Mouse (Mus musculus): Measurements from ENCODE around the gene Cfap126. TPM values are rescaled to one million over a fixed set of nuclear protein-coding genes. Genes with fewer than 3 reads are reported as not detected.
"Not testable (repeated sequence)": the region's sequence is repeated elsewhere in the genome, so short reads cannot be mapped to it uniquely, and the experiment has no call there.

The Cfap126 gene
- polyA plus RNA-seq, 1 experiment from 2014 or later: 1.5 TPM

- Histone ChIP-seq H3K4me2 (ENCODE audit: low read depth, low read length) (peak overlapping the region; percentile 60), H3K9me3 (ENCODE audit: low read length) (no peaks in the 10 kb centered on the region), H3K27ac (ENCODE audit: low read depth) (no peak overlapping the region), H3K4me1 (ENCODE audit: insufficient read depth) (peaks cover 15% of the 10 kb centered on the region), H3K27me3 (ENCODE audit: insufficient read depth, low read length) (peaks cover 22% of the 10 kb centered on the region), H3K36me3 (replicated peaks; ENCODE audit: insufficient read depth, low read length) (no peaks in the 10 kb centered on the region), H3K9ac (replicated peaks) (no peak overlapping the region), H3K4me3 (ENCODE audit: low read depth, low read length) (peak overlapping the region; percentile 34)
- no peak for TF ChIP-seq EP300 (IDR thresholded peaks at IDR 0.05; ENCODE audit: low read depth)
- no peak for TF ChIP-seq CTCF (IDR thresholded peaks at IDR 0.05; ENCODE audit: low read depth)
- ATAC-seq (no peak), DNase-seq (no peak)
- WGBS (ENCODE audit: insufficient replicate concordance): under 1% methylated on average over 26 of the region's 26 CpGs
Observed at GRCm38 (mm10) chr1:171085718-171086117, 28.0 kb upstream of the Cfap126 start.

DNA sequence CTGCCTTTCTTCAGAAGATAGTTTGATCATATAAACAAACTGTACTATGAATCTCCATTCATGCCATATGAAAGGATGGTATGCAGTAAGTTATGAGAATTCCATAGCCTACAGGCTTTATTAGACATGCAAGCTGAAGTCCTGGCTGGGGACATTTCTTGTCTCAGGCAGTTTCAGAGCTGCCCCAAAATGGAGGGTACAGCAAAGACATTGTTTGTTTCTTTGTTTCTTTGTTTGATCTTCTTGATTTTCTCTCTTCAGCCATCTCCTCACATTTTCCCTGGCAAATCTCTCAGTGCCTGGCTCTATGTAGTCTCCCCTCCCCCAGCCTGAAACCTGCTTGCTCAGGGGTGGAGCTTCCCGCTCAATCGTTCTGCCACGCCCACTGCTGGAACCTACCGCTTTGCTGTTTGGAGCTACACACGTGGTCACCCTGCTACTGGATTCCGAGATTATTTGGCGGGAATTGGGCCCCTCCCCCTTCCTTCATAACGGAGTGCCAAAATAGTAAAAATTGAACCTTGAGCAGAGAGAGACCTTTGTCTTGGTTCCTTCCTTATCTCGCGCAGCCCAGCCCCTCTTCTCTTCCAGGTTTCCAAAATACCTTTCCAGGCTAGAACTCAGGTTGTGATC is 25.4 kb upstream of the Cfap126 start:
- not testable (repeated sequence) for H3K4me3 ChIP-seq (ENCODE audit: low read depth, low read length); H3K27ac ChIP-seq (ENCODE audit: low read depth); H3K9ac ChIP-seq (replicated peaks); H3K9me3 ChIP-seq (ENCODE audit: low read length); H3K36me3 ChIP-seq (replicated peaks; ENCODE audit: insufficient read depth, low read length); ATAC-seq
- Histone ChIP-seq H3K4me1 (ENCODE audit: insufficient read depth) (peaks cover 15% of the 10 kb centered on the region), H3K27me3 (ENCODE audit: insufficient read depth, low read length) (peaks cover 20% of the 10 kb centered on the region), H3K4me2 (ENCODE audit: low read depth, low read length) (0 out of 2 replicates have a peak overlapping the region, but pooled peaks have one; percentile 26)
- peak; percentile 29 for DNase-seq
- WGBS (ENCODE audit: insufficient replicate concordance): 4% methylated on average over 10 of the region's 10 CpGs

GRCm38 (mm10) chr1:171089891-171090290 is 23.8 kb upstream of the Cfap126 start:
- Histone ChIP-seq H3K4me3 (ENCODE audit: low read depth, low read length) (no peak overlapping the region), H3K36me3 (replicated peaks; ENCODE audit: insufficient read depth, low read length) (no peaks in the 10 kb centered on the region), H3K27me3 (ENCODE audit: insufficient read depth, low read length) (peaks cover 20% of the 10 kb centered on the region), H3K27ac (ENCODE audit: low read depth) (no peak overlapping the region), H3K4me1 (ENCODE audit: insufficient read depth) (peaks cover 15% of the 10 kb centered on the region), H3K9me3 (ENCODE audit: low read length) (no peaks in the 10 kb centered on the region), H3K9ac (replicated peaks) (no peak overlapping the region), H3K4me2 (ENCODE audit: low read depth, low read length) (no peak overlapping the region)
- no peak for DNase-seq
- TF ChIP-seq CTCF (IDR thresholded peaks at IDR 0.05; ENCODE audit: low read depth) (no peak), EP300 (IDR thresholded peaks at IDR 0.05; ENCODE audit: low read depth) (no peak)
- 96% methylated on average over 1 of the region's 1 CpGs for WGBS (ENCODE audit: insufficient replicate concordance)
- ATAC-seq: no peak

DNA sequence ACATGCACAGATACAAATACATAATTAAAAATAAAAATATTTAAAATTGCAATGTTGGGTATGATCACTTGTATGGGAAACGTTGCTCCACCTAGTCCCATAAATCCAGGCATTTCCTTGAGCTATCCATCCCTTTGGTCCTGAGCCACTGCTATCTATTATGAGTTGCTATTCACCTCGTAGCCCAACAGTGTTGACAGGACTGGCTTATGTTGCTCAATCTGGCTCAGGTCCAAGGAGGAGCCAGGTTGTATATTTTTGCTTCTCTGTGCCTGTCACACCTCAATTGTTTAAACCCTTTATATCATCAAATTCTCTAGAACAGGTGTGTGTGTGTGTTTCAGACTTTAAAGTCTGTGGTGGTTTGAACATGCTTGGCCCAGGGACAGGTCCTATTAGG is 23.0 kb upstream of the Cfap126 start:
- Histone ChIP-seq H3K9ac (replicated peaks) (no peak overlapping the region), H3K27ac (ENCODE audit: low read depth) (no peak overlapping the region), H3K4me1 (ENCODE audit: insufficient read depth) (peaks cover 13% of the 10 kb centered on the region), H3K9me3 (ENCODE audit: low read length) (no peaks in the 10 kb centered on the region), H3K4me2 (ENCODE audit: low read depth, low read length) (no peak overlapping the region), H3K27me3 (ENCODE audit: insufficient read depth, low read length) (peaks cover 16% of the 10 kb centered on the region), H3K36me3 (replicated peaks; ENCODE audit: insufficient read depth, low read length) (no peaks in the 10 kb centered on the region), H3K4me3 (ENCODE audit: low read depth, low read length) (no peak overlapping the region)
- ATAC-seq (peak; percentile 66; the same call in 1 of the 2 replicates), DNase-seq (peak; percentile 53)
- WGBS (ENCODE audit: insufficient replicate concordance): 41% methylated on average over 2 of the region's 2 CpGs
- TF ChIP-seq CTCF (IDR thresholded peaks at IDR 0.05; ENCODE audit: low read depth) (no peak), EP300 (IDR thresholded peaks at IDR 0.05; ENCODE audit: low read depth) (no peak)

DNA sequence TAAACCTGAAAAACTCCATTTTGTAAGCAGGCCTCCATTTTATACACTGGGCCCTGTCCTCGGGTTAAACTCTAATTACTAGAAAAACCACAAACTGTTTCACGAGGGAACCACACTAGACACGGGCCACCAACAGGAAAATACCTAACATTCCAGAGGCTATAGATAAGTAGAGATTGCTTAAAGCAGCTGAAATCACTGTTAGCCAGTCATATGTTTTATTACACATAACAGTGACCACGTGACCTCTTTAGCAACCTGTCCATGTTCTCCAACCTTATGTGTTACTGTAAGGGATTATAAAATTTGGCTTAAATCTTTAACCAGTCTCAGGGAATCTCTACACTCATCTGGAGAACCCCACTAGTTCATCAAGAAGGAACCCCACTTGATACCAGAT is 19.3 kb upstream of the Cfap126 start:
- TF ChIP-seq EP300 (IDR thresholded peaks at IDR 0.05; ENCODE audit: low read depth) (no peak), CTCF (IDR thresholded peaks at IDR 0.05; ENCODE audit: low read depth) (no peak)
- H3K27ac ChIP-seq (ENCODE audit: low read depth): no peak overlapping the region
- DNase-seq (no peak), ATAC-seq (no peak)
- H3K36me3 ChIP-seq (replicated peaks; ENCODE audit: insufficient read depth, low read length): no peaks in the 10 kb centered on the region
- WGBS (ENCODE audit: insufficient replicate concordance): 37% methylated on average over 4 of the region's 4 CpGs
- H3K4me2 ChIP-seq (ENCODE audit: low read depth, low read length): no peak overlapping the region
- peaks cover 4% of the 10 kb centered on the region for H3K4me1 ChIP-seq (ENCODE audit: insufficient read depth)
- no peaks in the 10 kb centered on the region for H3K27me3 ChIP-seq (ENCODE audit: insufficient read depth, low read length)
- H3K9ac ChIP-seq (replicated peaks): no peak overlapping the region
- no peak overlapping the region for H3K4me3 ChIP-seq (ENCODE audit: low read depth, low read length)
- no peaks in the 10 kb centered on the region for H3K9me3 ChIP-seq (ENCODE audit: low read length)

GRCm38 (mm10) chr1:171096110-171096964 is 17.4 kb upstream of the Cfap126 start:
- Histone ChIP-seq H3K4me2 (ENCODE audit: low read depth, low read length) (no peak overlapping the region), H3K4me1 (ENCODE audit: insufficient read depth) (peaks cover 4% of the 10 kb centered on the region), H3K27ac (ENCODE audit: low read depth) (no peak overlapping the region), H3K9me3 (ENCODE audit: low read length) (no peaks in the 10 kb centered on the region), H3K4me3 (ENCODE audit: low read depth, low read length) (no peak overlapping the region), H3K27me3 (ENCODE audit: insufficient read depth, low read length) (no peaks in the 10 kb centered on the region), H3K9ac (replicated peaks) (no peak overlapping the region; the same call in 1 of the 2 replicates), H3K36me3 (replicated peaks; ENCODE audit: insufficient read depth, low read length) (no peaks in the 10 kb centered on the region)
- TF ChIP-seq EP300 (IDR thresholded peaks at IDR 0.05; ENCODE audit: low read depth) (no peak), CTCF (IDR thresholded peaks at IDR 0.05; ENCODE audit: low read depth) (no peak)
- WGBS (ENCODE audit: insufficient replicate concordance): 32% methylated on average over 10 of the region's 10 CpGs
- DNase-seq: no peak
- ATAC-seq: no peak

All from liver, postnatal 0 days (tissue).